Mouse (Mus musculus) liver, embryonic 14.5 days (tissue): ENCODE measurements around the gene BC107364. TPM values are rescaled to one million over a fixed set of nuclear protein-coding genes. Genes with fewer than 3 reads are reported as not detected.
"Not testable (repeated sequence)": the region's sequence is repeated elsewhere in the genome, so short reads cannot be mapped to it uniquely, and the experiment has no call there.

Experiments
- ATAC-seq: fragments of 200-750 bp; cut with Nextera tagmentation; 2 replicates; pipeline ENCODE4 v1.8.0; 2017; ENCODE audit warnings: moderate number of reproducible peaks, mild to moderate bottlenecking, moderate library complexity; ENCODE audit not compliant: insufficient read depth
- DNase-seq, 3 experiments: peaks; one replicate each; pipeline ENCODE4 v3.0.0-alpha.2; 2012 to 2013; ENCODE audit warnings: low read depth in 3 of 3, low spot score in 3 of 3
- H3K27ac ChIP-seq: fragments of 300-500 bp; sonication (generic); 2 replicates; pipeline ENCODE4 v1.5.1; 2014; ENCODE audit warnings: moderate library complexity, mild to moderate bottlenecking, control low read depth, inconsistent platforms
- H3K27me3 ChIP-seq: fragments of 300-500 bp; sonication (generic); 2 replicates; pipeline ENCODE4 v1.6.1; 2014; ENCODE audit warnings: mild to moderate bottlenecking, low read length, moderate library complexity; ENCODE audit not compliant: control insufficient read depth, insufficient read depth
- H3K36me3 ChIP-seq: fragments of 300-500 bp; sonication (generic); replicated peaks from 2 replicates; pipeline ENCODE4 v1.6.1; 2014; ENCODE audit warnings: low read depth; ENCODE audit not compliant: control insufficient read depth, insufficient read depth
- H3K4me1 ChIP-seq, 2 experiments: fragments of 200-500 bp in 1 of 2; fragments of 300-500 bp in 1 of 2; sonication (generic) in 1 of 2; replicated peaks; 2 replicates each; pipeline ENCODE4 v1.6.1; 2012 to 2014; ENCODE audit warnings: antibody characterized with exemption in 1 of 2, inconsistent platforms in 1 of 2, low read length in 1 of 2; ENCODE audit not compliant: control insufficient read depth in 2 of 2, insufficient read depth in 2 of 2
- H3K4me2 ChIP-seq: fragments of 300-500 bp; sonication (generic); 2 replicates; pipeline ENCODE4 v1.6.1; 2014; ENCODE audit warnings: low read depth, mild to moderate bottlenecking, control low read depth, moderate library complexity
- H3K4me3 ChIP-seq, 2 experiments: fragments of 200-500 bp in 1 of 2; fragments of 300-500 bp in 1 of 2; sonication (generic) in 1 of 2; 2 replicates each; pipeline ENCODE4 v1.5.1; 2012 to 2014; ENCODE audit warnings: low read depth in 2 of 2, low read length in 2 of 2, mild to moderate bottlenecking in 2 of 2, control low read depth in 1 of 2, inconsistent platforms in 1 of 2, moderate library complexity in 1 of 2; ENCODE audit not compliant: insufficient read depth in 1 of 2
- H3K9ac ChIP-seq: fragments of 300-500 bp; sonication (generic); replicated peaks from 2 replicates; pipeline ENCODE4 v1.6.1; 2014; ENCODE audit warnings: mild to moderate bottlenecking, control low read depth, moderate library complexity
- H3K9me3 ChIP-seq: fragments of 300-500 bp; sonication (generic); 2 replicates; pipeline ENCODE4 v1.6.1; 2016; ENCODE audit warnings: low read length, mixed read lengths; ENCODE audit not compliant: control insufficient read depth
- WGBS: fragments of 180-500 bp; shearing (Covaris S2); extraction: QIAGEN DNeasy Blood & Tissue Kit; methylation state at CpG from one replicate; pipeline ENCODE4 v1.1.7; 2014; ENCODE audit not compliant: insufficient replicate concordance; 5-methylcytosine and 5-hydroxymethylcytosine counted together
- polyA plus RNA-seq, 2 experiments: library from polyadenylated mRNA; depleted of rRNA in 1 of 2; stranded (reverse) in 1 of 2; unstranded in 1 of 2; fragments of >200 nt; fragmentation: Nextera tagmentation in 1 of 2; extraction: Ambion mirVana in 1 of 2; gene quantifications; 2 replicates each; pipeline versions ENCODE4 v1.2.1 to v1.2.3; 2012 to 2014

BC107364 gene
- polyA plus RNA-seq, 2 experiments: not detected

- not testable (repeated sequence) for H3K4me3 ChIP-seq, H3K9ac ChIP-seq, H3K4me2 ChIP-seq, DNase-seq, H3K27ac ChIP-seq, H3K36me3 ChIP-seq, H3K4me1 ChIP-seq, H3K27me3 ChIP-seq, H3K9me3 ChIP-seq
- WGBS: no CpG with 5 or more reads among the region's 48 CpGs
- ATAC-seq: peak; percentile 67
Observed at GRCm38 (mm10) chr3:96458886-96459439, 6.9 kb upstream of the BC107364 start.

DNA sequence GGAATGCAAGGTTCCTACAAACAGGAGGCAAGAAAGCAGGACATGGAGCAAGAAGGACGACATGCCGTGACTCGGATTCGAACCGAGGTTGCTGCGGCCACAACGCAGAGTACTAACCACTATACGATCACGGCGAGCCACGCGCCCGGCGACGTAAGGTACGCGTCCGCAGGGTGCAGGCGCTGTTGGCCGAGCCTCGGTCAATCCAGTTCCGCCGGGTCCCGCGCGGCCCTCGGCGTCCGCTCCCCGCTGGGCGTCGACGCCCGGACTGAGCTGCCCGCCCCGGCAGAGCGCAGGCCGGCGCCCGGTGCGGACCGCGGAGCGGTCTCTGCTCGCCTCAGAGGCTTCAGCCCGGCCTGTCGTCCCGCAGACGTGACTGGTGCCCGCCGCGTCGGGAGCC, 5.9 kb upstream of the BC107364 start:
- ATAC-seq: peak; percentile 67
- no CpG with 5 or more reads among the region's 53 CpGs for WGBS

DNA sequence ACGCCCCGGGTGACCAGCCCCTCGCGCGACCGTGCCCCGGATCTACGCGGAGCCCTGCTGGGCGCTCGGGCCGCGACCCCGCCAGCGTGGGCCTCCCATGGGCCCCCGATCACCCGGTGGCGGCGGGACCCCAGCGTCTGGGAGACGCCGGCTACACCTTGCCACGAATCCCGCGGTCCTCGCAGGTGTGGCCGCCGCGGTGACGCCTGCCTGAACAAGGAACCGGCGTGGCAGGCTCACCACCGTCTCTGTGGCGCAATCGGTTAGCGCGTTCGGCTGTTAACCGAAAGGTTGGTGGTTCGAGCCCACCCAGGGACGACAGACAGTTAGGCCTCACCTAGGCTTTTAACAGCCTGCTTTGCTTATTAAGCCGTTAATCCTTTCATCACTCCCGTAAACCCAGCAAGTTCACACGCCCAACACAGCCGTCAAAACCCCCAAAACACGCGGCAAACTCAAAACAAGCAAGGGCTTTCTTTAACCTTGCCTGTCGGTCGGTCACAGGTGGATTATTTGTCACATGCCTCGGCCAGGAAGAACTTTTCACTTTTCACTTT, 847 bp downstream of the BC107364 start:
- H3K4me2 ChIP-seq, H3K4me3 ChIP-seq, DNase-seq, H3K9me3 ChIP-seq, H3K4me1 ChIP-seq, H3K36me3 ChIP-seq, H3K9ac ChIP-seq, H3K27ac ChIP-seq, H3K27me3 ChIP-seq: not testable (repeated sequence)
- peak; percentile 59 for ATAC-seq
- WGBS: no CpG with 5 or more reads among the region's 50 CpGs

More for the DNA sequence above, 5.9 kb upstream of the BC107364 start:
- H3K36me3 ChIP-seq, DNase-seq, H3K27ac ChIP-seq, H3K4me2 ChIP-seq, H3K9me3 ChIP-seq, H3K27me3 ChIP-seq, H3K4me1 ChIP-seq, H3K9ac ChIP-seq, H3K4me3 ChIP-seq: not testable (repeated sequence)

GRCm38 (mm10) chr3:96450586-96450896, 1.6 kb downstream of the BC107364 start:
- ATAC-seq: peak; percentile 43

GRCm38 (mm10) chr3:96449762-96450585, 2.1 kb downstream of the BC107364 start:
- peak; percentile 63 for ATAC-seq
- H3K4me1 ChIP-seq: not testable (repeated sequence)
- no CpG with 5 or more reads among the region's 68 CpGs for WGBS

More at GRCm38 (mm10) chr3:96450586-96450896, 1.6 kb downstream of the BC107364 start:
- not testable (repeated sequence) for H3K36me3 ChIP-seq, DNase-seq, H3K4me3 ChIP-seq, H3K27ac ChIP-seq, H3K27me3 ChIP-seq, H3K9ac ChIP-seq, H3K4me2 ChIP-seq, H3K9me3 ChIP-seq, H3K4me1 ChIP-seq
- WGBS: 0% methylated on average over 1 of the region's 10 CpGs

More at GRCm38 (mm10) chr3:96449762-96450585, 2.1 kb downstream of the BC107364 start:
- not testable (repeated sequence) for H3K27ac ChIP-seq, H3K4me2 ChIP-seq, H3K4me3 ChIP-seq, H3K27me3 ChIP-seq, H3K9ac ChIP-seq, H3K36me3 ChIP-seq, H3K9me3 ChIP-seq, DNase-seq
